Mouse (Mus musculus) kidney, postnatal 0 days (tissue): ENCODE data around the gene Ebf1. TPM values are rescaled to one million over a fixed set of nuclear protein-coding genes. Genes with fewer than 3 reads are reported as not detected.
A peak's percentile ranks its signal among the peaks of the same experiment; 100 is the strongest.
"Not testable (repeated sequence)": the region's sequence is repeated elsewhere in the genome, so short reads cannot be mapped to it uniquely, and the experiment has no call there.

Experiments used
- ATAC-seq: fragments of 200-750 bp; cut with Nextera tagmentation; replicated peaks from 2 replicates; pipeline ENCODE4 v1.8.0; 2017; ENCODE audit warnings: low read depth, moderate number of reproducible peaks, moderate TSS enrichment, moderate library complexity; ENCODE audit not compliant: low FRiP score
- DNase-seq: peaks from one replicate; pipeline ENCODE4 v3.0.0-alpha.2; 2016; ENCODE audit warnings: low spot score
- H3K27ac ChIP-seq: fragments of 300-500 bp; sonication (generic); 2 replicates; pipeline ENCODE4 v1.5.1; 2014; ENCODE audit warnings: mild to moderate bottlenecking
- H3K27me3 ChIP-seq: fragments of 300-500 bp; sonication (generic); 2 replicates; pipeline ENCODE4 v1.6.1; 2014; ENCODE audit warnings: low read length, mixed read lengths; ENCODE audit not compliant: insufficient read depth
- H3K36me3 ChIP-seq: fragments of 300-500 bp; sonication (generic); 2 replicates; pipeline ENCODE4 v1.6.1; 2014; ENCODE audit warnings: low read length, mixed read lengths; ENCODE audit not compliant: insufficient read depth
- H3K4me1 ChIP-seq: fragments of 300-500 bp; sonication (generic); replicated peaks from 2 replicates; pipeline ENCODE4 v1.6.1; 2014; ENCODE audit warnings: antibody characterized with exemption, low read length, mixed read lengths; ENCODE audit not compliant: insufficient read depth
- H3K4me2 ChIP-seq: fragments of 300-500 bp; sonication (generic); 2 replicates; pipeline ENCODE4 v1.6.1; 2014; ENCODE audit warnings: mild to moderate bottlenecking, low read length, moderate library complexity, mixed read lengths
- H3K4me3 ChIP-seq: fragments of 300-500 bp; sonication (generic); replicated peaks from 2 replicates; pipeline ENCODE4 v1.5.1; 2014; ENCODE audit warnings: low read depth, low read length
- H3K9ac ChIP-seq: fragments of 300-500 bp; sonication (generic); 2 replicates; pipeline ENCODE4 v1.6.1; 2014; ENCODE audit warnings: low read depth, low read length
- H3K9me3 ChIP-seq: fragments of 300-500 bp; sonication (generic); replicated peaks from 2 replicates; pipeline ENCODE4 v1.6.1; 2016; ENCODE audit warnings: low read length, inconsistent platforms, mixed read lengths
- CTCF ChIP-seq: IDR thresholded peaks from 2 replicates; pipeline ENCODE4 v1.5.1; 2016; ENCODE audit warnings: antibody characterized with exemption, low read depth, mild to moderate bottlenecking, moderate library complexity
- WGBS: fragments of 180-500 bp; shearing (Covaris S2); extraction: QIAGEN DNeasy Blood & Tissue Kit; methylation state at CpG from one replicate; pipeline ENCODE4 v1.1.7; 2014; 5-methylcytosine and 5-hydroxymethylcytosine counted together
- polyA plus RNA-seq: library from polyadenylated mRNA; unstranded; fragments of >200 nt; fragmentation: Nextera tagmentation; extraction: Ambion mirVana; gene quantifications from 2 replicates; pipeline ENCODE4 v1.2.1, GENCODE M21; 2015

Ebf1 gene
- 18.5 and 19.6 TPM in 2 replicates for polyA plus RNA-seq

- Histone ChIP-seq H3K9me3 (no peaks in the 10 kb centered on the region), H3K27me3 (peaks cover 14% of the 10 kb centered on the region), H3K4me3 (peak within 1 kb of the TSS; percentile 72), H3K36me3 (no peaks in the 10 kb centered on the region), H3K9ac (peak within 1 kb of the TSS; percentile 74), H3K27ac (peak within 1 kb of the TSS; percentile 81), H3K4me1 (peaks cover 17% of the 10 kb centered on the region; the same call in 1 of the 2 replicates), H3K4me2 (peak within 1 kb of the TSS; percentile 72)
- peak; percentile 34; the same call in 1 of the 2 replicates for TF ChIP-seq CTCF
- WGBS = under 1% methylated on average over 31 of the region's 31 CpGs
- peak; percentile 94 for ATAC-seq
- peak; percentile 98 for DNase-seq
These were observed at the start of gene Ebf1 for GRCm38 (mm10) chr11:44616788-44617712. Ebf1 (plus strand) TSS chr11:44617317.

GRCm38 (mm10) chr11:44570336-44570735 is 46.8 kb upstream of the Ebf1 start:
- WGBS = 74% methylated on average over 4 of the region's 4 CpGs
- H3K4me3 ChIP-seq, H3K27ac ChIP-seq, H3K36me3 ChIP-seq, DNase-seq, H3K4me1 ChIP-seq, H3K27me3 ChIP-seq, H3K9me3 ChIP-seq, H3K9ac ChIP-seq, ATAC-seq, H3K4me2 ChIP-seq: not testable (repeated sequence)

DNA sequence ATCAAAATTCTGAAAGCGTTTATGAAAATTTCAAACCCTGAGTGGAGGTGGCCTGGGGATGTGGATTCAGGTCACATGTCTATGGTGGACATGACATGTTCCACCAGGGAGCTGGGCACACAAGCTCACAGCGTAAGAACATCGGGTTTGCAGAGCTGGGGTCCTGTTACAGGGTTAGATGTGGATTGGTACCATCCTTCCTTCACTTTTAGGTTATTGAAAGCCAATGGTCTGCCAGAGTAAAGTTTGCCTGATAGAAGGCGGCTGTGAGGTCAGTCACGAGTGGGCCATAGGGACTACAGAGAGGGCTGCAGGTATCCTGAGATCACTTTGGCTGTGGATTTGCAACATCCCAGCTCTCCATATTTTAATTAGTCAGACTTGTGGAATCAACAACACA is 44.3 kb upstream of the Ebf1 start:
- Histone ChIP-seq H3K9me3 (no peaks in the 10 kb centered on the region), H3K4me2 (no peak overlapping the region), H3K4me3 (no peak overlapping the region), H3K36me3 (no peaks in the 10 kb centered on the region), H3K9ac (no peak overlapping the region), H3K27ac (no peak overlapping the region), H3K27me3 (no peaks in the 10 kb centered on the region), H3K4me1 (no peaks in the 10 kb centered on the region)
- DNase-seq = no peak
- TF ChIP-seq CTCF = no peak
- ATAC-seq = no peak
- 96% methylated on average over 5 of the region's 5 CpGs for WGBS

DNA sequence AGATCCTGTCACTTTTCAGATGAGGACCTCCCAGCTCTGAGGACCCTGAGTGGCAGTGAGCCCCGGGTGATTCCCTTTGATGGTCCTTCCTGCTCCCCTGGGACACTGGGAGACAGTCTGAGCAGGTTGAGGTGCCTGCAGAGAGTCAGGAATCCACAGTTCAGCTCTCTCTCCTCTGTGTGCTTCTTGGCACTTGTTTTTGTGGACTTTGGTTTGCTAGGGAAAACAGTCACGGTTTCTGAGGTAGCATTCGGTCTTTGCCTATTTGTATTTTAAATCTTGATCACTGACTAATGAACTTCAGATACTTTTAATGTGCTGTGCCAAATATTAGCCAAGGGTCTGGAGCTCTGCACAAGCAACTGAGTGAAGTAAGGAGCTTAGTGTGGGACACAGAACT is 43.7 kb upstream of the Ebf1 start:
- Histone ChIP-seq H3K27me3 (no peaks in the 10 kb centered on the region), H3K4me1 (no peaks in the 10 kb centered on the region), H3K36me3 (no peaks in the 10 kb centered on the region), H3K9ac (no peak overlapping the region), H3K27ac (no peak overlapping the region), H3K9me3 (no peaks in the 10 kb centered on the region), H3K4me3 (no peak overlapping the region), H3K4me2 (no peak overlapping the region)
- no peak for TF ChIP-seq CTCF
- ATAC-seq (no peak), DNase-seq (no peak)
- 66% methylated on average over 3 of the region's 3 CpGs for WGBS

- H3K4me3 ChIP-seq = no peak overlapping the region
- H3K36me3 ChIP-seq = no peaks in the 10 kb centered on the region
- no peak for DNase-seq
- no peak overlapping the region for H3K27ac ChIP-seq
- no peaks in the 10 kb centered on the region for H3K4me1 ChIP-seq
- H3K9ac ChIP-seq = no peak overlapping the region
- H3K9me3 ChIP-seq = no peaks in the 10 kb centered on the region
- H3K27me3 ChIP-seq = no peaks in the 10 kb centered on the region
- no peak overlapping the region for H3K4me2 ChIP-seq
- 96% methylated on average over 8 of the region's 8 CpGs for WGBS
- no peak for TF ChIP-seq CTCF
- no peak for ATAC-seq
These were observed 42.7 kb upstream of the Ebf1 start for GRCm38 (mm10) chr11:44574391-44574790.

GRCm38 (mm10) chr11:44574820-44575219 is 42.3 kb upstream of the Ebf1 start:
- H3K4me3 ChIP-seq = no peak overlapping the region
- ATAC-seq = no peak
- H3K27me3 ChIP-seq = no peaks in the 10 kb centered on the region
- H3K4me1 ChIP-seq = no peaks in the 10 kb centered on the region
- no peak overlapping the region for H3K4me2 ChIP-seq
- no peaks in the 10 kb centered on the region for H3K36me3 ChIP-seq
- no peaks in the 10 kb centered on the region for H3K9me3 ChIP-seq
- no peak overlapping the region for H3K27ac ChIP-seq
- no peak overlapping the region for H3K9ac ChIP-seq
- TF ChIP-seq CTCF = no peak
- WGBS = 84% methylated on average over 5 of the region's 5 CpGs
- no peak for DNase-seq
